Mouse (Mus musculus): ENCODE measurements at regions not wholly inside any gene's neighbourhood (a gene's known extent, or its start where the extent isn't known, plus 50 kb on each side); places are given as distances from the start of the nearest gene placed in this dataset.

- Histone ChIP-seq H3K4me2 (no peak overlapping the region), H3K9ac (no peak overlapping the region), H3K27ac (replicated peaks) (no peak overlapping the region), H3K4me1 (replicated peaks) (0 out of 2 replicates have a peak, but pooled peaks cover 4% of the 10 kb centered on the region), H3K27me3 (no peaks in the 10 kb centered on the region), H3K36me3 (no peaks in the 10 kb centered on the region), H3K4me3 (no peak overlapping the region), H3K9me3 (no peaks in the 10 kb centered on the region)
- WGBS: 49% methylated on average over 7 of the region's 8 CpGs
- peak; percentile 69 for ATAC-seq (ENCODE audit: low FRiP score, low read depth)
Observed at GRCm38 (mm10) chr9:43984181-43985062, 58.8 kb upstream of the Thy1 start.

GRCm38 (mm10) chr9:43987957-43988356 is 55.2 kb upstream of the Thy1 start:
- Histone ChIP-seq H3K4me1 (replicated peaks) (0 out of 2 replicates have a peak, but pooled peaks cover 4% of the 10 kb centered on the region), H3K4me3 (no peak overlapping the region), H3K4me2 (no peak overlapping the region), H3K27me3 (no peaks in the 10 kb centered on the region), H3K9ac (no peak overlapping the region), H3K36me3 (no peaks in the 10 kb centered on the region), H3K9me3 (no peaks in the 10 kb centered on the region), H3K27ac (replicated peaks) (no peak overlapping the region)
- 95% methylated on average over 6 of the region's 6 CpGs for WGBS
- no peak for ATAC-seq (ENCODE audit: low FRiP score, low read depth)

GRCm38 (mm10) chr9:43988981-43989860 is 54.0 kb upstream of the Thy1 start:
- Histone ChIP-seq H3K4me2 (no peak overlapping the region), H3K4me3 (no peak overlapping the region), H3K36me3 (no peaks in the 10 kb centered on the region), H3K27me3 (no peaks in the 10 kb centered on the region), H3K4me1 (replicated peaks) (0 out of 2 replicates have a peak, but pooled peaks cover 4% of the 10 kb centered on the region), H3K9me3 (no peaks in the 10 kb centered on the region), H3K27ac (replicated peaks) (no peak overlapping the region), H3K9ac (no peak overlapping the region)
- 52% methylated on average over 13 of the region's 13 CpGs for WGBS
- ATAC-seq (ENCODE audit: low FRiP score, low read depth): no peak

DNA sequence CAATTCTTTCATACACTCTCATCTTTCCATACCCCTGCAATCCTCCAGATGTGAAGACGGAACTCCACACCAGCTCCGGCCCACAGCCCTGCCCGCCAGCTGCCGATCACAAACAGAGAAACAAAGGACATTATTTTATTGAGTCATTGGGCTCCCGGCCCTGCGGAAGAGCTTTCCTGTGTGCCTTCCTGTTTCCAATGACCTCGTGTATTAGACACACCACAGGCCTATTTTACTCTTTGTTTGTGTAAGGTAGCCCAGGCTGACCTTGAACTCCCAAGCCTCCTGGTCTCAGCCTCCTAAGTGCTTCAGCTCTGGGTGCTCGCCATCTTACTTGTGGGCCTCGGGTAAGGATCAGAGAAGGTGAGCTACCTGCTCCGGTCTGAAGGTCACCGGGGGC is 53.1 kb upstream of the Thy1 start:
- Histone ChIP-seq H3K27ac (replicated peaks) (no peak overlapping the region), H3K36me3 (no peaks in the 10 kb centered on the region), H3K9ac (no peak overlapping the region), H3K4me3 (no peak overlapping the region), H3K4me1 (replicated peaks) (0 out of 2 replicates have a peak, but pooled peaks cover 4% of the 10 kb centered on the region), H3K4me2 (no peak overlapping the region), H3K9me3 (no peaks in the 10 kb centered on the region), H3K27me3 (no peaks in the 10 kb centered on the region)
- ATAC-seq (ENCODE audit: low FRiP score, low read depth): no peak
- 80% methylated on average over 11 of the region's 11 CpGs for WGBS

GRCm38 (mm10) chr9:43993221-43993976 is 49.8 kb upstream of the Thy1 start:
- no peak overlapping the region for H3K27ac ChIP-seq (replicated peaks)
- H3K4me3 ChIP-seq: no peak overlapping the region
- H3K9ac ChIP-seq: no peak overlapping the region
- H3K27me3 ChIP-seq: no peaks in the 10 kb centered on the region
- ATAC-seq (ENCODE audit: low FRiP score, low read depth): no peak
- no peaks in the 10 kb centered on the region for H3K36me3 ChIP-seq
- H3K9me3 ChIP-seq: no peaks in the 10 kb centered on the region
- H3K4me2 ChIP-seq: no peak overlapping the region
- 0 out of 2 replicates have a peak, but pooled peaks cover 4% of the 10 kb centered on the region for H3K4me1 ChIP-seq (replicated peaks)
- WGBS: 20% methylated on average over 9 of the region's 9 CpGs
